Mouse (Mus musculus): ENCODE results near the gene Eml1.

DNA sequence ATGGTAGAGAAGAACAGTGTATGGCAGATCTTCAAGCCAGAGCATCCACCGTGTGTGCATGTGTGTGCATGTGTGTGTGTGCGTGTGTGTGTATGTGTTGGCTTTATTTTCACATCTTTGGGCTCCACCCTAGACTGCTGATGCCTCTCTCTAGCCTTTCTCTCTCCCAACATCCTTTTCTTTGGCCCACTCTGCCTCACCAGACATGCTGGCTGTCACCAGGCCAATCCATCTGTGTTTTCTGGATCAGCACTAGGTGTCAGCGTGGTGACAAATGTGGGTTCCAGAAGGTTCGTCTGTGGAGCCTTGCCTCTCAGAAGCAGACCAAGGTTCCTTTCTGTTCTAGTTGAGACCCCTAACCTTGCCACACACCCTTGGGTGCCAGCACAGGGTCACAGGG is 84.2 kb downstream of the Eml1 start:
- TF ChIP-seq POLR2A (IDR thresholded peaks at IDR 0.05; ENCODE audit: borderline replicate concordance, extremely low read depth, low read depth, low read length) (no peak), CTCF (IDR thresholded peaks at IDR 0.05; ENCODE audit: insufficient read depth, low read length) (no peak)

Measured in lung, adult 2 months (tissue).